Mouse (Mus musculus) C2C12 (cell line): ENCODE data around the gene Dnah11.

ENCODE experiments used
- CTCF ChIP-seq: IDR thresholded peaks from one replicate; pipeline ENCODE4 v1.5.1; 2011; ENCODE audit not compliant: control insufficient read depth, insufficient read depth, insufficient read length
- MAX ChIP-seq: IDR thresholded peaks from one replicate; pipeline ENCODE4 v1.6.1; 2011; ENCODE audit warnings: mild to moderate bottlenecking, control low read depth
- MYOD1 ChIP-seq: IDR thresholded peaks from one replicate; pipeline ENCODE4 v1.6.1; 2011; ENCODE audit warnings: low read depth; ENCODE audit not compliant: control insufficient read depth, insufficient read length
- USF1 ChIP-seq: IDR thresholded peaks from one replicate; pipeline ENCODE4 v1.6.1; 2011; ENCODE audit warnings: low read depth, mild to moderate bottlenecking, control low read depth, moderate library complexity

- TF ChIP-seq CTCF = no peak
- no peak for TF ChIP-seq MYOD1
- no peak for TF ChIP-seq MAX
- no peak for TF ChIP-seq USF1
Observed at GRCm38 (mm10) chr12:118128116-118128515, 70.7 kb downstream of the Dnah11 start.
